Mouse (Mus musculus) MEL (cell line): ENCODE results near the gene Gm28035.

ENCODE experiments used
- CHD2 ChIP-seq: IDR thresholded peaks from 2 replicates; pipeline ENCODE4 v1.6.1; 2011; ENCODE audit warnings: low read length, improper control_type of control experiment
- CTCF ChIP-seq, 3 experiments: IDR thresholded peaks in 2 of 3; conservative IDR thresholded peaks in 1 of 3; 2 replicates each; pipeline ENCODE4 v1.5.1; 2011 to 2012; ENCODE audit warnings: low read length in 3 of 3, low read depth in 2 of 3, mild to moderate bottlenecking in 2 of 3, improper control_type of control experiment in 1 of 3, inconsistent platforms in 1 of 3, mixed read lengths in 1 of 3, moderate library complexity in 1 of 3; ENCODE audit not compliant: control insufficient read depth in 1 of 3, insufficient read depth in 1 of 3, poor library complexity in 1 of 3, severe bottlenecking in 1 of 3
- EP300 ChIP-seq, 2 experiments: IDR thresholded peaks; 2 replicates each; pipeline ENCODE4 v1.6.1; 2011; ENCODE audit warnings: improper control_type of control experiment in 2 of 2, low read length in 2 of 2, low read depth in 1 of 2, mild to moderate bottlenecking in 1 of 2
- GATA1 ChIP-seq: IDR thresholded peaks from 2 replicates; pipeline ENCODE4 v1.6.1; 2011; ENCODE audit warnings: low read depth, low read length, improper control_type of control experiment
- MAZ ChIP-seq: IDR thresholded peaks from 2 replicates; pipeline ENCODE4 v1.6.1; 2012; ENCODE audit warnings: low read depth, mild to moderate bottlenecking, inconsistent platforms, low read length, improper control_type of control experiment
- MYC ChIP-seq: IDR thresholded peaks from 2 replicates; pipeline ENCODE4 v1.6.1; 2011; ENCODE audit warnings: low read depth, mild to moderate bottlenecking, low read length, improper control_type of control experiment, moderate library complexity

DNA sequence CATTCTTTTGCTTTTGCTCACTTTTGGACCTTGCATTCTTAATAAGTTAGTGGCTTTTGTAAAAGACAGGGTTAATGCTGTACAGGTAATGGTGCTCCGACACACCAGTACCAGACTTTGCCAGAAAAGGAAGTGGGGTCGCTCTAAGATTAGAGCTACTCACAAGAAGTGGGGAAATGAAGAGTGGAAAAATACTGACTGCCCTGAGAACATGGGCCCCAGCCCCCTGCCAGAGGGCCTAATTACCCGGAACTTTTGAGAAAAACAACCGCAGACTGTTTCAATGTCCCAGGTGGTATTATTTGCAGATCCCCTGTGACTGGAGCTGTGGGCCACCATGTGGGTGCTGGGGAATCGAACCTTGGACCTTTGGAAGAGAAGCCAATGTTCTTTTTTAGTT lies 4.8 kb upstream of the Gm28035 start:
- no peak for TF ChIP-seq CTCF (IDR thresholded peaks at IDR 0.05 in 2 of 3, conservative IDR thresholded peaks at IDR 0.05 in 1 of 3; ENCODE audit: control insufficient read depth in 1 of 3, insufficient read depth in 1 of 3, low read depth in 2 of 3, low read length in 3 of 3, poor library complexity in 1 of 3, severe bottlenecking in 1 of 3)
- no peak for TF ChIP-seq MYC
- TF ChIP-seq MAZ = no peak
- no peak for TF ChIP-seq GATA1
- no peak for TF ChIP-seq EP300 (IDR thresholded peaks at IDR 0.05; ENCODE audit: low read depth in 1 of 2, low read length in 2 of 2)
- TF ChIP-seq CHD2 = no peak
